Mouse (Mus musculus): Measurements from ENCODE around the gene Eif4a3.

DNA sequence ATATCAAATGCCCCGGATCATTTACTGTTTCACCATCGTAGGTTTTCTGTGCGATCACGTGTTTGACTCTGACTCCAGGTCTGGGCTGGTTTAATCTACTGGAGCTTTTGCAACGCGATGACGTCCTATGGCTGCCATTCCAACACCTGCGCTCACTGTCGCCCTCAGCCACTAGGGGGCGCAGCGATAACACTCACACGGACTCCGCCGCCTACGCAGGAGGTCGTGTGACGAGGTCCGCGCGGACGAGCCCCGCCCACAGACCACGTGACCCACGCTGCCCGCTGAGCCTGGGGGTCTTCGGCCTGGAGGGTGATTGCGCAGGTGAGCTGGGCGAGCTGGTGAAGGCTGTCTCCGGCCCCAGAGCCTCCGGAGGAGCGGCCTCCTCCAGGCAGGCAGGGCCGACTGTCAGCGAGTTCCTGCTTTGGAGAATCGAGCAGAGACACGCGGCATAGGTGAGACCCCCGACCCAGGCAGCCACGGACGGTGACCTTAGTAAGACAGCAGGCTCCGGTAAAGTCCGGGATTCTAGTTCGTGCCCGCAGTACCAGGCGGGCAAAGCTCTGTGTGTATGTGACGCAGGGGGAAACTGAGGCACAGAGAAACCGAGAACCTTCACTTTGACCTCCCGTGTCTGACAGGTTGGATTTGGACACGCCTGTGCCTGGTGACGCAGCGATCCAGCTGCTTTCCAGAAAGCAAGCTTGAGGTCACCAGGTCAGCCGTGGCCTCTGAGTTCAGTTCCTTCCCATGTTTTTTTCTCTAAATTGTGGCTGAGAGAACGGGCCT, 31.9 kb downstream of the Eif4a3 start, which contains the start of gene Gaa:
- TF ChIP-seq POLR2A (IDR thresholded peaks at IDR 0.05; ENCODE audit: low read depth, low read length) = peak; percentile 71
- TF ChIP-seq CTCF (IDR thresholded peaks at IDR 0.05; ENCODE audit: borderline replicate concordance, insufficient read depth, low read length) = peak; percentile 99

All from embryonic fibroblast, embryonic 13.5 days (primary cell).